ENCODE assay signal across 29 mouse cellular contexts in the genomic region with DNA sequence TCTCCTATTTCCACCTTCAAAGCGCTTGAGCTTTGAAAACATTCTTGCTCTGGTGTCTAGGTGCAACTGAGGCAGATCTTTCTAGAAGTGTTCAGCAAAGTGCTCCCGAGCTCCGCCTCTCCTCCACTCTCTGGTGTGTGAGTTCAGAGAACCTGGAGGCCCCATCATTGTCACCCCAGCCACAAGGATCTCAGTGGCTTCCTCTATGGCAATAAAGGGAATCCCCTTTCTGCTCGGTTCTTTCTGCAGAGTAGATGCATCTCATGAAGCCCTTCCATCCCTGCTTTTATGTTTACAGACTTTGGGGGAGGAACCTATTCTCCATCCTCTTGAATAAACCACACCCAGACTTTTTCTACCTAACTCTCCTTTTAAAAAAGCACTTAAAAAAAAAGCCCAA.
DNase-seq lines count a peak whose midpoint lies in the region; ATAC-seq and TF ChIP-seq lines count a peak whose summit lies in the region.
"Had no signal": no experiment of that assay in that cellular context is flagged by ENCODE, and none has a peak within 500 bp of the region (broad histone marks: within the 10 kb centered on the region; RNA-seq: fewer than 3 reads in every experiment).

No protein-coding gene starts in this region.

- no peaks in the 10 kb centered on the region for H3K9me3 ChIP-seq in intestine, embryonic 16.5 days (ENCODE audit: control insufficient read depth, low read length)
- H3K9me3 ChIP-seq: embryonic facial prominence, embryonic 15.5 days; forebrain, embryonic 13.5 days; heart, embryonic 10.5 days; heart, embryonic 15.5 days; hindbrain, embryonic 12.5 days; liver, embryonic 12.5 days; midbrain, embryonic 15.5 days; neural tube, embryonic 12.5 days had no signal

- DNase-seq in thymus, adult 2 months: no peak
- DNase-seq in thymus, postnatal 10 days (ENCODE audit: low spot score in 2 of 2): no peak
- peak; percentile 74 for DNase-seq in naive thymus-derived CD4-positive, alpha-beta T cell, adult 2 months (ENCODE audit: low read depth)
- no peak for DNase-seq in right cerebral cortex, postnatal 4 days
- no peak for DNase-seq in layer of hippocampus, adult 9-11 months
- DNase-seq: adrenal gland, postnatal 14 days; cerebellum, adult 11 months; cerebellum, adult 9-10 months; gastrocnemius, postnatal 10 days; heart, adult 11 months; heart, postnatal 36 days; kidney, adult 11 months; kidney, postnatal 14 days; liver, postnatal 0 days; right cerebral cortex, adult 18-20 months had no signal

- WGBS in thymus, adult 2 months: 33% methylated on average over 4 of the region's 4 CpGs
- 87% methylated on average over 4 of the region's 4 CpGs for WGBS in intestine, embryonic 16.5 days

- H3K27me3 ChIP-seq in thymus, adult 2 months (ENCODE audit: control insufficient read depth, insufficient read depth, low read length): no peaks in the 10 kb centered on the region
- H3K27me3 ChIP-seq in intestine, embryonic 16.5 days (replicated peaks; ENCODE audit: control insufficient read depth, insufficient read depth, low read length): no peaks in the 10 kb centered on the region
- H3K27me3 ChIP-seq: heart, embryonic 15.5 days; hindbrain, embryonic 12.5 days; liver, embryonic 12.5 days; midbrain, embryonic 15.5 days; neural tube, embryonic 12.5 days had no signal

- peaks cover 33% of the 10 kb centered on the region for H3K4me1 ChIP-seq in thymus, adult 2 months (replicated peaks; ENCODE audit: control insufficient read depth, insufficient read depth, low read length)
- H3K4me1 ChIP-seq in intestine, embryonic 16.5 days (ENCODE audit: control insufficient read depth, insufficient read depth, low read length): peaks cover 4% of the 10 kb centered on the region; the same call in 1 of the 2 replicates
- H3K4me1 ChIP-seq: midbrain, embryonic 15.5 days had no signal

- TF ChIP-seq POLR2A in thymus, adult 2 months (IDR thresholded peaks at IDR 0.05; ENCODE audit: control insufficient read depth, extremely low read depth, insufficient read depth, low read length, poor library complexity): no peak

- no peak for TF ChIP-seq CTCF in thymus, adult 2 months (IDR thresholded peaks at IDR 0.05; ENCODE audit: borderline replicate concordance, control insufficient read depth, extremely low read depth, insufficient read depth, low read length, poor library complexity)

- ATAC-seq in activated CD4-positive, CD25-positive, alpha-beta regulatory T cell, adult 4 months: peak; percentile 59
- ATAC-seq in intestine, embryonic 16.5 days: no peak
- ATAC-seq: forebrain, embryonic 13.5 days; hindbrain, postnatal 0 days; liver, embryonic 12.5 days; liver, postnatal 0 days; midbrain, embryonic 15.5 days had no signal

- H3K9ac ChIP-seq in intestine, embryonic 16.5 days (ENCODE audit: low read depth, low read length): no peak overlapping the region
- H3K9ac ChIP-seq: embryonic facial prominence, embryonic 15.5 days; forebrain, embryonic 13.5 days; heart, embryonic 15.5 days; hindbrain, embryonic 12.5 days; liver, embryonic 12.5 days; liver, postnatal 0 days; midbrain, embryonic 15.5 days; neural tube, embryonic 12.5 days had no signal

- no peak overlapping the region for H3K4me2 ChIP-seq in intestine, embryonic 16.5 days (ENCODE audit: low read depth, low read length)
- H3K4me2 ChIP-seq: embryonic facial prominence, embryonic 15.5 days; forebrain, embryonic 13.5 days; heart, embryonic 15.5 days; hindbrain, embryonic 12.5 days; liver, embryonic 12.5 days; midbrain, embryonic 15.5 days; neural tube, embryonic 12.5 days had no signal

- H3K36me3 ChIP-seq in thymus, adult 2 months (ENCODE audit: control insufficient read depth, insufficient read depth, low read length): no peaks in the 10 kb centered on the region
- H3K36me3 ChIP-seq in intestine, embryonic 16.5 days (ENCODE audit: control insufficient read depth, insufficient read depth, low read length): no peaks in the 10 kb centered on the region
- H3K36me3 ChIP-seq: embryonic facial prominence, embryonic 15.5 days; heart, embryonic 10.5 days; heart, embryonic 15.5 days; hindbrain, embryonic 12.5 days; liver, embryonic 12.5 days; midbrain, embryonic 15.5 days; neural tube, embryonic 12.5 days had no signal

- H3K4me3 ChIP-seq in thymus, adult 2 months (ENCODE audit: control insufficient read depth, insufficient read depth, low read length): no peak overlapping the region
- H3K4me3 ChIP-seq in intestine, embryonic 16.5 days (ENCODE audit: low read length): no peak overlapping the region
- H3K4me3 ChIP-seq: embryonic facial prominence, embryonic 15.5 days; forebrain, embryonic 13.5 days; heart, embryonic 10.5 days; heart, embryonic 15.5 days; hindbrain, embryonic 12.5 days; layer of hippocampus, adult 2 months; liver, embryonic 12.5 days; midbrain, embryonic 15.5 days; neural tube, embryonic 12.5 days had no signal

- H3K27ac ChIP-seq in thymus, adult 2 months (ENCODE audit: control insufficient read depth, insufficient read depth, low read length): peak overlapping the region; percentile 4
- H3K27ac ChIP-seq in intestine, embryonic 16.5 days (ENCODE audit: low read length): no peak overlapping the region
- H3K27ac ChIP-seq: embryonic facial prominence, embryonic 15.5 days; forebrain, embryonic 13.5 days; heart, embryonic 10.5 days; heart, embryonic 15.5 days; hindbrain, embryonic 12.5 days; hindbrain, postnatal 0 days; layer of hippocampus, adult 2 months; liver, embryonic 12.5 days; macrophage; midbrain, embryonic 15.5 days; neural tube, embryonic 12.5 days; stomach, postnatal 0 days had no signal
